Mouse (Mus musculus) ES-Bruce4 (cell line): ENCODE results near the gene Tbc1d14. TPM values are rescaled to one million over a fixed set of nuclear protein-coding genes. Genes with fewer than 3 reads are reported as not detected.

Source experiments
- H3K27ac ChIP-seq: 2 replicates; pipeline ENCODE4 v1.5.1; 2012; ENCODE audit warnings: low read length, inconsistent platforms; ENCODE audit not compliant: insufficient read depth
- H3K27me3 ChIP-seq: 2 replicates; pipeline ENCODE4 v1.6.1; 2012; ENCODE audit warnings: mild to moderate bottlenecking, low read length, inconsistent platforms; ENCODE audit not compliant: control insufficient read depth, poor library complexity, insufficient read depth, severe bottlenecking
- H3K36me3 ChIP-seq: 2 replicates; pipeline ENCODE4 v1.6.1; 2012; ENCODE audit warnings: inconsistent platforms, mild to moderate bottlenecking, low read length, moderate library complexity; ENCODE audit not compliant: control insufficient read depth, poor library complexity, insufficient read depth, severe bottlenecking
- H3K4me1 ChIP-seq: one replicate; pipeline ENCODE4 v1.8.1; 2011; ENCODE audit warnings: low read length; ENCODE audit not compliant: control insufficient read depth, insufficient read depth
- H3K4me3 ChIP-seq: 2 replicates; pipeline ENCODE4 v1.5.1; 2011; ENCODE audit warnings: low read depth, mild to moderate bottlenecking, low read length
- H3K9ac ChIP-seq: 2 replicates; pipeline ENCODE4 v1.6.1; 2012; ENCODE audit warnings: low read depth, mild to moderate bottlenecking, inconsistent platforms; ENCODE audit not compliant: poor library complexity, severe bottlenecking
- H3K9me3 ChIP-seq: replicated peaks from 2 replicates; pipeline ENCODE4 v1.6.1; 2012; ENCODE audit warnings: mild to moderate bottlenecking, low read length, inconsistent platforms; ENCODE audit not compliant: control insufficient read depth, poor library complexity, insufficient read depth, severe bottlenecking
- CTCF ChIP-seq: IDR thresholded peaks from one replicate; pipeline ENCODE4 v1.8.1; 2011; ENCODE audit warnings: low read depth, low read length
- EP300 ChIP-seq: IDR thresholded peaks from 2 replicates; pipeline ENCODE4 v1.6.1; 2011; ENCODE audit warnings: low read depth, low read length; ENCODE audit not compliant: insufficient read depth
- POLR2A ChIP-seq: IDR thresholded peaks from one replicate; pipeline ENCODE4 v1.8.1; 2011; ENCODE audit warnings: low read length; ENCODE audit not compliant: insufficient read depth
- polyA plus RNA-seq: library from polyadenylated mRNA; stranded (reverse); fragments of >200 nt; gene quantifications from 2 replicates; pipeline ENCODE4 v1.2.4, GENCODE M21; 2011; ENCODE audit warnings: low read depth; ENCODE audit not compliant: missing spikeins, insufficient read depth, insufficient read length

The Tbc1d14 gene
- polyA plus RNA-seq, 1 experiment: 28.8 TPM

DNA sequence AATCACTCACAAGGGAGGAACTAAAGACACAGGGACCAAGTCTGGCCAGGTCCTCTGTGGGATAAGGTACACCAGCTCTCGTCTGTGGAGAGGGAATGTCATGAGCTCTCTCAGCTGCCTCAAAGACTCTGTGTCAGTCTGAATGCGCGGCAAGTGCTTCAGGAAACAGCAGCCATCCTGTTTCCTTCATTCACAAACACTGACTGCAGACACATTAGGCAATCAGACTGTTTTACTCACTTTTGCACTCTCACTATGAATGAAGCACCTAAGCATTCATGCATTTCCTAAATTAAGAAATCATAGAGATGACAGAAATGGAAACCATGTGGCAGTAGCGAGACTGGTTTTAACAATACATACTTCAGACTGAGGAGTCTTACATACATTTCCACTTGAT, 25.3 kb upstream of the Tbc1d14 start:
- H3K4me3 ChIP-seq: no peak overlapping the region
- H3K27me3 ChIP-seq: no peaks in the 10 kb centered on the region
- no peak for TF ChIP-seq CTCF
- TF ChIP-seq POLR2A: no peak
- TF ChIP-seq EP300: no peak
- H3K4me1 ChIP-seq: no peaks in the 10 kb centered on the region
- peaks cover 13% of the 10 kb centered on the region for H3K36me3 ChIP-seq
- no peaks in the 10 kb centered on the region for H3K9me3 ChIP-seq
- no peak overlapping the region for H3K9ac ChIP-seq
- H3K27ac ChIP-seq: no peak overlapping the region

DNA sequence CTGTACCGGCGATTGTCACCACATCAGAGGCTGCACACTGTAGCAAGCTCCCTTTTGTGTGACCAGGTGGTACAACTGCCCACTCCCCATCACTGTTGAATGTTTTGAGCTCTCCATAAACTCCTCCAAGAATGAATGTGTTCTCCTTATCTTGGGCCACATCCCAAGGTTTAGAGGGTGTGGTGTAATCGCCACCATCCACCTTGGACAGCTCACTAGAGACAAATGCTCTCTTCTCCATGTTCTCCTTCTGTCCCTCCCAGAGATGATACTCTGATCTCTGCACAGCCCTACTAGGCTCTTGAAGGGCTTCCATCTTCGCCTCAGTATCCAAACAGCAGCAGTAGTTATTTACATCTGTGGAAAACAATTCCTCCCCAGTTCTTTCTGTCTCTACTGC, 21.0 kb upstream of the Tbc1d14 start:
- H3K4me3 ChIP-seq: no peak overlapping the region
- H3K27ac ChIP-seq: no peak overlapping the region
- H3K36me3 ChIP-seq: peaks cover 13% of the 10 kb centered on the region
- no peaks in the 10 kb centered on the region for H3K27me3 ChIP-seq
- no peaks in the 10 kb centered on the region for H3K4me1 ChIP-seq
- TF ChIP-seq EP300: no peak
- TF ChIP-seq CTCF: no peak
- no peak for TF ChIP-seq POLR2A
- H3K9ac ChIP-seq: no peak overlapping the region
- no peaks in the 10 kb centered on the region for H3K9me3 ChIP-seq

DNA sequence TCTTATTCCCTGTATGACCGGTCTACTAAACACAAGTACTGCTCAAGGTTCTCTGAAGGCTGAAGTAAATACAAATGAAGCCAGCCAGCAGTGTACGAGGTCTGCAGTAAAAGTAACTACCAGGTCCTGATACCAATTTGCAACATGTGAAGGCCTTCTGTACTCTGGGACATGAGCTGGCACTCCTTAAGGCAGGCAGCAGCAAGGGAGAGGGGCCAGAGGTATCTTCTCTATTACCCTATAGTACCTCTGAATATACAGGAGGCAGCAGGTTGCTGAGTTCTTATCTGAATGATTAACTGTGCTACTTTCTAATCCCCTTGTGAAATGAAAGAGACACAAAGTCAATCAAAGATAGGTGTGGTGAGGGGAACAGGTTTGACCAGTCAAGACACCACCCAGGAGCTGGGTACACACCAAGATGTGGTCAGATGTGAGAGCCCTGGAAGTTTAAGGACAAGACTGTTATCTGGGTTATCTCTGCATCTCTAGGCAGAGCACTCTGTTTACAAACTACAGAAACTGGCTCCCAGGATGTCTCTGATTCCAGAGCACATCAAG, 15.9 kb upstream of the Tbc1d14 start:
- Histone ChIP-seq H3K4me3 (no peak overlapping the region), H3K27me3 (no peaks in the 10 kb centered on the region), H3K27ac (no peak overlapping the region), H3K36me3 (peaks cover 2% of the 10 kb centered on the region; the same call in 1 of the 2 replicates), H3K9ac (no peak overlapping the region), H3K9me3 (no peaks in the 10 kb centered on the region), H3K4me1 (no peaks in the 10 kb centered on the region)
- no peak for TF ChIP-seq POLR2A
- TF ChIP-seq EP300: no peak
- no peak for TF ChIP-seq CTCF

DNA sequence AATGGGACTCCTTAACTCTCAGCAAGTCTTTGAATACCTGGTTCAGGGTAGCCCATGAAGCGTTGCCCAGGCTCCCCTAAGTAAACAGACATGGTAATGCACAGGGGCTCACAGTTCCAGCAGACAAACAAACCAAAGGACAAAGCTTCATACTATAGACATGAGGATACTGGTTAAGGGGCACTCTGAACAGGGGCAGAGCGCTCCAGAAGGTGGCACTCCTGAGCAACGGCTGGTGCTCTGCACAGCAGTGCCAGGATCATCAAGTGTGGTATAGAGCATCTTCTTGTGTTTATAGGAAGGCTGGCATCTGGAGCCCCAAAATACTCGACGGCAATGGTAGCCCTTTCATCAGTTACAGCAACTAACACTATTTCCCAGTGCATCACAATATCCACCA, 10.0 kb upstream of the Tbc1d14 start:
- no peak overlapping the region for H3K9ac ChIP-seq
- TF ChIP-seq POLR2A: no peak
- TF ChIP-seq CTCF: peak; percentile 53
- H3K27me3 ChIP-seq: no peaks in the 10 kb centered on the region
- no peak overlapping the region for H3K4me3 ChIP-seq
- no peaks in the 10 kb centered on the region for H3K4me1 ChIP-seq
- no peaks in the 10 kb centered on the region for H3K36me3 ChIP-seq
- no peaks in the 10 kb centered on the region for H3K9me3 ChIP-seq
- no peak overlapping the region for H3K27ac ChIP-seq

DNA sequence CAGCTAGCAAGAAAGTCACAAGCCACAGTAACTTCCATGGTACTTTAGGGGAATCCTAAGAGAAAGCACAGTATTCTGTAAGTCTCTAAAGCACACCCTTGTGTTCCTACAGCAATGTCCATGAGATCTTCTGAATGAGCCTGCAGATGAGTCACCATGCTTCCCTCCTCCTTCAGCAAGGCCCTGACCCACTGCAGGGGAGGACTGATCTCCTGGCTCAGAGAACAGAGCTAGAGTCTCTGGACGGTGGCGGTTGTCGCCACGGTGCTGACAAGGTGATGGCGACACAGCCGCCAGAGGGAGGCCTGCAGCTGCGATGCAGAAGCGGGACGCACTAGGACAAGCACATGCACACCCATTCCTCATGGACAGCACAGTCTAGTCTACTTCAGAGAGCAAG, 9.0 kb upstream of the Tbc1d14 start:
- TF ChIP-seq POLR2A: no peak
- Histone ChIP-seq H3K27me3 (no peaks in the 10 kb centered on the region), H3K27ac (no peak overlapping the region), H3K4me1 (no peaks in the 10 kb centered on the region), H3K9ac (no peak overlapping the region), H3K4me3 (no peak overlapping the region), H3K9me3 (no peaks in the 10 kb centered on the region), H3K36me3 (no peaks in the 10 kb centered on the region)

DNA sequence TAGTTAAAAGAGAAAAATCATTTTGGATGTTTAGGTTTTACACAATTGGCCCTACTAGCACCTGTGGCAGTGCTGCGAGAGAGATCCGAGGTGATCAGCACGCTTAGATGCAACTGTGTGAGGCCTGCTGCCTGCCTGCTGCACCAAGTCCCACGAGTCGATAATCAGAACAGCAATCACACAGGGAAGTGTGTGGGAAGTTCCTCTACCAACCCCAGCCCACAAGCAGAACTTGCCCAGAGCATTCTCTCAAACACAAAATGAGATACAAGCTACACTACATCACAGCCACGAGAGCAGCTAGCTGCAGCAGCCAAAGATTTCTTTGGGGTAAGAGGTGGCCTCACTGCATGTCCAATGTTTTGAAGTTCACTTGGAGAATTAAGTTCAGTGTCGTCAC, 8.4 kb upstream of the Tbc1d14 start:
- H3K36me3 ChIP-seq: no peaks in the 10 kb centered on the region
- H3K27ac ChIP-seq: no peak overlapping the region
- no peaks in the 10 kb centered on the region for H3K9me3 ChIP-seq
- no peak for TF ChIP-seq EP300
- no peak for TF ChIP-seq POLR2A
- TF ChIP-seq CTCF: no peak
- no peak overlapping the region for H3K4me3 ChIP-seq
- H3K9ac ChIP-seq: no peak overlapping the region
- no peaks in the 10 kb centered on the region for H3K27me3 ChIP-seq
- H3K4me1 ChIP-seq: no peaks in the 10 kb centered on the region

DNA sequence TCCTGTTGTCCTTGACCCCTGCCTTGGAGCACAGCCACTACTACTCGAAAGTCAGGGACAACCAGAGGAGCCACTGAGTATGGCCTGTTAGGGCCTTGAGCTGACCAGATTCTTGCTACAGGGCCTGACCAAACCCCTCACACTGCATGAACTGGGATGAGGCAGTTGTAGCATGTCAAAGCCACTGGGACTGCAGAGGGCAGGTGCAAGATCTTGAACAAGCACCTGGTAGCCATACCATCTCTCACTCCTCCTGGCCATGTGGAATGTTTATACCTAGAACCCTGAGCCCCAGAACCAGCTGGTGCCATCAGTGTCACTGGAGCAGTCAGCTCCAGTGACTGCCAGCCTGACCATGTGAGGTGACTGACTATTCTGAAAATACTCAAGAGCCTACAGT, 5.8 kb upstream of the Tbc1d14 start:
- H3K27ac ChIP-seq: no peak overlapping the region
- H3K4me1 ChIP-seq: no peaks in the 10 kb centered on the region
- TF ChIP-seq CTCF (no peak), POLR2A (no peak), EP300 (no peak)
- no peaks in the 10 kb centered on the region for H3K27me3 ChIP-seq
- no peak overlapping the region for H3K4me3 ChIP-seq
- H3K9ac ChIP-seq: no peak overlapping the region
- H3K9me3 ChIP-seq: no peaks in the 10 kb centered on the region
- H3K36me3 ChIP-seq: no peaks in the 10 kb centered on the region
